Mouse (Mus musculus) liver, adult 2 months (tissue): ENCODE measurements around the gene Tmem184b. TPM values are rescaled to one million over a fixed set of nuclear protein-coding genes. Genes with fewer than 3 reads are reported as not detected.

Source experiments
- DNase-seq: peaks from one replicate; pipeline ENCODE4 v3.0.0-alpha.2; 2011; ENCODE audit warnings: low read depth, low spot score; ENCODE audit errors: extremely low read depth
- H3K27ac ChIP-seq: fragments of 200-500 bp; replicated peaks from 2 replicates; pipeline ENCODE4 v1.5.1; 2012; ENCODE audit warnings: low read depth, mild to moderate bottlenecking, control low read depth, inconsistent platforms, low read length; ENCODE audit not compliant: insufficient read depth
- H3K27me3 ChIP-seq: fragments of 200-500 bp; 2 replicates; pipeline ENCODE4 v1.6.1; 2012; ENCODE audit warnings: mild to moderate bottlenecking, moderate library complexity, low read length, inconsistent platforms; ENCODE audit not compliant: control insufficient read depth, insufficient read depth
- H3K36me3 ChIP-seq: fragments of 200-500 bp; 2 replicates; pipeline ENCODE4 v1.6.1; 2012; ENCODE audit warnings: low read length, inconsistent platforms; ENCODE audit not compliant: control insufficient read depth, insufficient read depth
- H3K4me1 ChIP-seq: fragments of 200-500 bp; 2 replicates; pipeline ENCODE4 v1.6.1; 2011; ENCODE audit warnings: low read length; ENCODE audit not compliant: control insufficient read depth, insufficient read depth
- H3K4me3 ChIP-seq: fragments of 200-500 bp; 2 replicates; pipeline ENCODE4 v1.5.1; 2011; ENCODE audit warnings: low read depth, mild to moderate bottlenecking, control low read depth, low read length, moderate library complexity; ENCODE audit not compliant: insufficient read depth
- H3K79me2 ChIP-seq: fragments of 200-500 bp; 2 replicates; pipeline ENCODE4 v1.6.1; 2012; ENCODE audit warnings: inconsistent platforms, mild to moderate bottlenecking, low read length, moderate library complexity; ENCODE audit not compliant: control insufficient read depth, insufficient read depth
- H3K9ac ChIP-seq: fragments of 200-500 bp; 2 replicates; pipeline ENCODE4 v1.6.1; 2012; ENCODE audit warnings: low read depth, mild to moderate bottlenecking, control low read depth, inconsistent platforms, low read length
- CTCF ChIP-seq: fragments of 200-500 bp; IDR thresholded peaks from 2 replicates; pipeline ENCODE4 v1.5.1; 2011; ENCODE audit warnings: low read depth, low read length, control low read depth
- POLR2A ChIP-seq: fragments of 200-500 bp; IDR thresholded peaks from 2 replicates; pipeline ENCODE4 v1.6.1; 2011; ENCODE audit warnings: low read length, control low read depth; ENCODE audit not compliant: insufficient read depth; ENCODE audit errors: extremely low read depth
- WGBS: fragments of 180-500 bp; shearing (Covaris S2); methylation state at CpG from one replicate; pipeline ENCODE4 v1.1.7; 2018; 5-methylcytosine and 5-hydroxymethylcytosine counted together
- polyA plus RNA-seq: library from polyadenylated mRNA; depleted of rRNA; stranded (reverse); fragments of >200 nt; gene quantifications from 2 replicates; pipeline ENCODE4 v1.2.3, GENCODE M21; 2012
- total RNA-seq: library from RNA; depleted of rRNA; stranded (reverse); fragments of >200 nt; gene quantifications from 2 replicates; pipeline ENCODE4 v1.2.3, GENCODE M21; 2014

The Tmem184b gene
- total and polyA plus RNA-seq, 2 experiments: 6.0 to 48.7 TPM

DNA sequence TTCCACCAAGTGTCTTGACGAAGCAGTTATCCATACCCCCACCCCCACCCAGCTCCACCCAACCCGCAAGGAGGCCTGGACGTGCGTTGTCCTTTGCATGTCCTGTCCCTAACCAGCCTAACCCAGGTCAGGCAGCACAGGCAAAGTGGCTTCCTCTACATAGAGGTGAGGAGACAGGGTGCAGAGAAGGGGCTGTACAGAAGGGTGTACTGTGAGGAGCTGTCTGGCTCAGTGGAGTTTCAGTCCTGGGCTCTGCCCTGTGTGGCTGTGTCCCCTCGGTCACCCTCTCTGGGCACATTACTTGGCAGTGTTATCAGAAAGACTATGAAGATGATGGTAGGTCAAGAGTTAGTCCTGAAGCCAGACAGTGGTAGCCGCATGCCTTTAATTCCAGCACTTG lies 50.9 kb downstream of the Tmem184b start:
- DNase-seq: no peak
- Histone ChIP-seq H3K79me2 (peaks cover 11% of the 10 kb centered on the region), H3K36me3 (no peaks in the 10 kb centered on the region), H3K4me3 (no peak overlapping the region), H3K27me3 (no peaks in the 10 kb centered on the region), H3K9ac (no peak overlapping the region), H3K27ac (no peak overlapping the region), H3K4me1 (peaks cover 14% of the 10 kb centered on the region)
- 91% methylated on average over 6 of the region's 6 CpGs for WGBS
- no peak for TF ChIP-seq POLR2A
- TF ChIP-seq CTCF: no peak

DNA sequence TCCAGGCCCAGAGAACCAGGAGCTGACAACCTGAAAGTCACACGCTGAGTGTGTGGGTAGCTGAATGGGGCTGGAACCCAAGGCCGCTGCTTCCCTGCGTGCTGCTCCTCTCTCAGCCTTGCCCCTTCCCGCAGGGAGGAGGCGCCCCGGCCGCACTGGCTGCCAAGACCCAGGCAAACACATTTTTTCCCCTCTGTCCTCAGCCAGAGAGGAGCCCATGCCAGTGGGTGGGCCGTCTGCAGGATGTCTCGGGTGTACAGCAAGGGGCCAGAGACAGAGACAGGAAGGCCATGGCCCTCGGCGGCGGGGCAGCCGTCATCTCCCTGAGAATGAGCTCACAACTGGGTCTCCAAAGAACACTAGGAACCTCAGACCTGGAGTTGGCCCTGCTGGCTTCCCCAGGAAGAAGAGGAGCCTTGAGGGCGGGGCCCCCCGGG lies 52.0 kb downstream of the Tmem184b start:
- TF ChIP-seq CTCF (no peak), POLR2A (no peak)
- H3K9ac ChIP-seq: no peak overlapping the region
- WGBS: 51% methylated on average over 15 of the region's 15 CpGs
- no peak overlapping the region for H3K4me3 ChIP-seq
- no peaks in the 10 kb centered on the region for H3K36me3 ChIP-seq
- peaks cover 11% of the 10 kb centered on the region for H3K79me2 ChIP-seq
- DNase-seq: no peak
- peaks cover 15% of the 10 kb centered on the region for H3K4me1 ChIP-seq
- no peaks in the 10 kb centered on the region for H3K27me3 ChIP-seq
- H3K27ac ChIP-seq: no peak overlapping the region

DNA sequence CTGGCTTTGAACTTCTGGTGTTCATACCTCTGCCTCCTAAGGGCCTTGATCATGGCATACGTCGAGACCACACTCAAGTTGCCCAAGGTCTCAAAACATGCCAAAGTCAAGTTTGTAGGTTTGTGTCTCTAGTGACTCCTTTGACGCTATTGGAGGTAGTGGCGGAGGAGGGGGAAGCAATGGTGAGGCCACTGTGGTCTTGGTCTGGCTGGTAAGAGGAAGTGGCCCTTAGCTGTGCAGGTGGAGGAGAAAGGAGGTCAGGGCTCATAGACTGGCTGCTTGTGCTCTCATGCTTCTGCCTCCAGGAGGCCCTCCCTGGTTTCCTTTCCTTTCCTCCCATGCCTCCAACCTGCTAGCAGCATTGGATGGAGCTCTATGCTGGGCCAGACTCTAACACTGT lies 52.5 kb downstream of the Tmem184b start:
- DNase-seq: no peak
- Histone ChIP-seq H3K79me2 (peaks cover 11% of the 10 kb centered on the region), H3K9ac (no peak overlapping the region), H3K36me3 (no peaks in the 10 kb centered on the region), H3K27ac (peak overlapping the region; percentile 9; the same call in 1 of the 2 replicates), H3K27me3 (no peaks in the 10 kb centered on the region), H3K4me1 (peaks cover 17% of the 10 kb centered on the region), H3K4me3 (no peak overlapping the region)
- WGBS: 77% methylated on average over 4 of the region's 4 CpGs
- no peak for TF ChIP-seq POLR2A
- TF ChIP-seq CTCF: no peak

DNA sequence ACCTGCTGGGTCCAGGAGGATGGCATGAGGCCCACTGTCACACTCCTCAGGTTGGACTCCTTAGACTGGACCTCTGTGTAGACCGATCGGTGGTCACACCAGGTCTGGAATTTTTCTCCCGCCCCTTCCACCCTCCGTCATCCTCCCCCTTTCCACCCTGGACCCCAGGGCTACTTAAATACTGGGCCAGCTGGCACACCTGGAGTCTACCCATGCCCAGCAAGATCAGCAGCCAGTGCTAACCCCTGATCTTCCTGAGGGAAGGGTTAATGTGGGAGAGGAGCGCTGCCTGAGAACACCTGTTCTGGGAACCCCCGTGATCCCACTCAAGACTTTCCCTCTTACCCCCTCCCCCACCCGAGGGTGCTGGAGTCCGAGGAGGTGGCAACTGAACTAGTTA lies 54.7 kb downstream of the Tmem184b start:
- peaks cover 21% of the 10 kb centered on the region for H3K4me1 ChIP-seq
- peak overlapping the region; percentile 68 for H3K4me3 ChIP-seq

DNA sequence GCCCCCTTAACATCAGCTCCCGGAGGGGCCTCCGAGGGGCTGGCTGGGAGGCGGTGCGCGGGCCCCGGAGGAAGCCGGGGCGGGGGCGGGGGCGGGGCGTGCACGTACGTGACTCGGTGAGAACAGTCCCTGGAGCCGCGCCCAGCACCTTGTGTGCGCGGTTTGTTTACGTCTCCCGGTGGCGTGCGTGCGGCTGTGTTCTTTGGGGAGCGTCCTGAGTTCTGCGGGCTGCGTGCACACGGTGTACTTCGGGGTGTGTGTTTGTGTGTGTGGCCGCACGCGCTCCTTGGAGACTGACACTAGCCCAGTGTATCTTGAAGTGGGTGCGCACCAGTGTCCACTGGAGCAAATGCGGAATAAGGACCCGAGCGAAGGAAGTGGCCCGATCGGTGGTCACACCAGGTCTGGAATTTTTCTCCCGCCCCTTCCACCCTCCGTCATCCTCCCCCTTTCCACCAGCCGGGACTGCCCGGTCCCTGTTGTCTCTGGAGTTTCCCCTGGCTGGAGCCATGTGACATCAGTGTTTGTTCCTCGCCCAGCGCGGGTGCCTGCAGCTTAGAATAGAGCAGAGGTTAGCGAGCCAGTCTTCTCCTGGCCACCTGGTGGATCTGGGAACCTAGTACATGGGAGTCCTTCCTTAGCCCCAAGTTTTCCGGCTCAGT lies 55.4 kb downstream of the Tmem184b start:
- WGBS: under 1% methylated on average over 35 of the region's 46 CpGs
- no peaks in the 10 kb centered on the region for H3K27me3 ChIP-seq
- no peak for TF ChIP-seq POLR2A
- TF ChIP-seq CTCF: peak; percentile 68
- H3K27ac ChIP-seq: peak overlapping the region; percentile 77
- H3K9ac ChIP-seq: peak overlapping the region; percentile 88
- peak; percentile 75 for DNase-seq
- peak overlapping the region; percentile 68 for H3K4me3 ChIP-seq
- peaks cover 11% of the 10 kb centered on the region for H3K79me2 ChIP-seq
- peaks cover 21% of the 10 kb centered on the region for H3K4me1 ChIP-seq
- H3K36me3 ChIP-seq: no peaks in the 10 kb centered on the region

More for the DNA sequence above, 54.7 kb downstream of the Tmem184b start:
- Histone ChIP-seq H3K36me3 (no peaks in the 10 kb centered on the region), H3K79me2 (peaks cover 11% of the 10 kb centered on the region), H3K9ac (peak overlapping the region; percentile 88), H3K27me3 (no peaks in the 10 kb centered on the region), H3K27ac (peak overlapping the region; percentile 77)
- WGBS: 36% methylated on average over 8 of the region's 8 CpGs
- TF ChIP-seq CTCF (no peak), POLR2A (no peak)
- no peak for DNase-seq

DNA sequence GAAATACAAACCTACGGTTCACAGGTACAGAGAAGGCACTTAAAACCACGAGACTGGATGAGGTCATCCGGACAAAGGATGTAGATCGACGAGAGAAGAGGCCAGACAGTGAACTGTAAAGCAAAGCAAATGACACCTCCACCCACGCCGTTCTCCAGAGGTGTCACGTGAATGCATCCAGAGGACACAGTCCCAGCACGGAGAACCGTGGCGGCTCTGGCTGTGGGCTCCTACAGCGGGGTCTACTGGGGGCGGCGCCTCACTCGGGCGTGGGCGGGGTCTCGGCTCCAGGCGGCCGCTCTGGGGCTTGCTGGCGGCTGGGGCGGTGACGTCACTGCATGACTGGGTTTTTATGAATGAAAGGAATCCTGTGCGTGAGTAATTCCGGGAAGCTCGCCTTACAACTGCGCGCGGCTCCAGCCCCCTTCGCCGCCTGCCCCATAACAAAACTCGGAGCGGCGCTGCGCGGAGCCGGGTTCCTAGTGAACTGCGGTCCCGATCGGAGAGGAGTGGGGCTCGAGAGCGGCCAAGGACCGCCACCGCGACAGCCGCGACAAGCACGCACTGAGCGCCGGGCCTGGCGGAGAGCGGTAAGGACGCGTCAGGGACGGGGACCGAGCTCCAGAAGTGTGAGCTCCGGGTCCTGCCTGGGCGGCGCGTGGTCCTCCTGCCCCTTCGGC lies 56.1 kb downstream of the Tmem184b start:
- H3K36me3 ChIP-seq: no peaks in the 10 kb centered on the region
- peak overlapping the region; percentile 68 for H3K4me3 ChIP-seq
- under 1% methylated on average over 61 of the region's 61 CpGs for WGBS
- H3K27ac ChIP-seq: peak overlapping the region; percentile 56
- H3K79me2 ChIP-seq: peaks cover 11% of the 10 kb centered on the region
- peak; percentile 65 for DNase-seq
- peaks cover 21% of the 10 kb centered on the region for H3K4me1 ChIP-seq
- peak overlapping the region; percentile 88 for H3K9ac ChIP-seq
- H3K27me3 ChIP-seq: no peaks in the 10 kb centered on the region
- TF ChIP-seq CTCF (no peak), POLR2A (no peak)
